Mouse (Mus musculus) effector memory CD4-positive, alpha-beta T cell, adult 7 months (primary cell): Measurements from ENCODE around the gene Anpep. TPM values are rescaled to one million over a fixed set of nuclear protein-coding genes. Genes with fewer than 3 reads are reported as not detected.

Source experiments
- polyA plus RNA-seq: library from polyadenylated mRNA; unstranded; fragments of 100-300 nt; shearing (Covaris generic); gene quantifications from one replicate; pipeline ENCODE4 v1.2.1, GENCODE M21; 2017

The Anpep gene
- 1.8 TPM for polyA plus RNA-seq

GRCm38 (mm10) chr7:79860811-79861210, at the start of gene Anpep:
Gene Anpep, minus strand, starts transcription at chr7:79861059.

GRCm38 (mm10) chr7:79810611-79811506, 50.0 kb downstream of the Anpep start, which contains the start of gene Mesp2:
Gene Mesp2, plus strand, starts transcription at chr7:79810727.

GRCm38 (mm10) chr7:79793688-79794087, 67.2 kb downstream of the Anpep start, which contains the start of gene Mesp1:
Gene Mesp1, minus strand, starts transcription at chr7:79793788.

Other genes with a start within 250 kb of the Anpep start
- gene Rhcg, start 243.4 kb downstream of the Anpep start, polyA plus RNA-seq, result not detected
- gene Ticrr, start 200.9 kb downstream of the Anpep start, polyA plus RNA-seq, result 0.57 TPM
- 0.45 TPM for gene Kif7, start 145.3 kb downstream of the Anpep start, polyA plus RNA-seq
- 0.13 TPM for gene Plin1, start 128.2 kb downstream of the Anpep start, polyA plus RNA-seq
- gene Pex11a, start 117.9 kb downstream of the Anpep start, polyA plus RNA-seq, result 2.4 TPM
- gene Wdr93, start 117.9 kb downstream of the Anpep start, polyA plus RNA-seq, result not detected
- 0.69 TPM for gene Mesp1, start 67.3 kb downstream of the Anpep start, polyA plus RNA-seq
- 0.51 TPM for gene Mesp2, start 50.3 kb downstream of the Anpep start, polyA plus RNA-seq
- 13.7 TPM for gene Ap3s2, start 59.6 kb upstream of the Anpep start, polyA plus RNA-seq
- 0.50 TPM for gene Arpin, start 74.3 kb upstream of the Anpep start, polyA plus RNA-seq
- 11.4 TPM for gene Zfp710, start 163.8 kb upstream of the Anpep start, polyA plus RNA-seq